Mouse (Mus musculus) neural tube, embryonic 15.5 days (tissue): ENCODE results near the gene Rtn4rl1. TPM values are rescaled to one million over a fixed set of nuclear protein-coding genes. Genes with fewer than 3 reads are reported as not detected.
A peak's percentile ranks its signal among the peaks of the same experiment; 100 is the strongest.

ENCODE experiments used
- ATAC-seq: fragments of 200-750 bp; cut with Nextera tagmentation; 2 replicates; pipeline ENCODE4 v1.8.0; 2017; ENCODE audit warnings: mild to moderate bottlenecking, moderate TSS enrichment, moderate library complexity; ENCODE audit not compliant: low FRiP score
- H3K27ac ChIP-seq: fragments of 300-500 bp; sonication (generic); replicated peaks from 2 replicates; pipeline ENCODE4 v1.5.1; 2015; ENCODE audit warnings: mild to moderate bottlenecking, inconsistent platforms
- H3K27me3 ChIP-seq: fragments of 300-500 bp; sonication (generic); replicated peaks from 2 replicates; pipeline ENCODE4 v1.6.1; 2015; ENCODE audit warnings: inconsistent platforms
- H3K36me3 ChIP-seq: fragments of 300-500 bp; sonication (generic); 2 replicates; pipeline ENCODE4 v1.6.1; 2015; ENCODE audit warnings: inconsistent platforms
- H3K4me1 ChIP-seq: fragments of 300-500 bp; sonication (generic); 2 replicates; pipeline ENCODE4 v1.6.1; 2015; ENCODE audit warnings: inconsistent platforms
- H3K4me2 ChIP-seq: fragments of 300-500 bp; sonication (generic); 2 replicates; pipeline ENCODE4 v1.6.1; 2015; ENCODE audit warnings: inconsistent platforms, mild to moderate bottlenecking, moderate library complexity
- H3K4me3 ChIP-seq: fragments of 300-500 bp; sonication (generic); replicated peaks from 2 replicates; pipeline ENCODE4 v1.5.1; 2015; ENCODE audit warnings: mild to moderate bottlenecking, inconsistent platforms
- H3K9ac ChIP-seq: fragments of 300-500 bp; sonication (generic); replicated peaks from 2 replicates; pipeline ENCODE4 v1.6.1; 2015; ENCODE audit warnings: mild to moderate bottlenecking, inconsistent platforms
- H3K9me3 ChIP-seq: fragments of 300-500 bp; sonication (generic); replicated peaks from 2 replicates; pipeline ENCODE4 v1.6.1; 2016; ENCODE audit warnings: inconsistent platforms
- WGBS: fragments of 180-500 bp; shearing (Covaris S2); methylation state at CpG from one replicate; pipeline ENCODE4 v1.1.7; 2015; ENCODE audit warnings: mixed read lengths; 5-methylcytosine and 5-hydroxymethylcytosine counted together
- polyA plus RNA-seq: library from polyadenylated mRNA; unstranded; fragments of >200 nt; fragmentation: Nextera tagmentation; extraction: Ambion mirVana; gene quantifications from 2 replicates; pipeline ENCODE4 v1.2.1, GENCODE M21; 2015

Gene Rtn4rl1
- polyA plus RNA-seq, 1 experiment from 2014 or later, result 13.7 TPM

DNA sequence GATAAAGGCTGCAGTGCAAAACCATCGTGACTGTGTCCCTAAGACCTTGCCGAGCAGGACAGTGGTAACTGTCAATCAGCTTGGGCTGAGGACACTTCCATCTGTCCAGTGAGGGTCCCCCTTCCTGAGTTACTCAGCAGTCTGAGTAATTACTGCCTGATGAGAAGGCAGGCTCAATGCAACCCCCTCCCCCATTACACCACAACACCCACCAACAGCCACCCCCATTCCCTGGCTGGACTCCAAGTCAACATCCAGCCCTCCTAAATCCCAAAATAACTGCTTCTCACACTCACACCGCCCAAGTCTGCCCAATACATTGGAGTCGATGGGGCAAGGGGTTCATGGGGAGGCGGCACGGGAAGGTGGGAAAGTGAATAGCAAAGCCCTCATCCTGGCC, 1.7 kb upstream of the Rtn4rl1 start:
- Histone ChIP-seq H3K27me3 (peaks cover 42% of the 10 kb centered on the region), H3K4me3 (no peak overlapping the region), H3K4me2 (no peak overlapping the region), H3K27ac (no peak overlapping the region), H3K36me3 (no peaks in the 10 kb centered on the region), H3K4me1 (peaks cover 70% of the 10 kb centered on the region), H3K9ac (no peak overlapping the region), H3K9me3 (no peaks in the 10 kb centered on the region)
- no peak for ATAC-seq
- WGBS, result 71% methylated on average over 6 of the region's 6 CpGs

DNA sequence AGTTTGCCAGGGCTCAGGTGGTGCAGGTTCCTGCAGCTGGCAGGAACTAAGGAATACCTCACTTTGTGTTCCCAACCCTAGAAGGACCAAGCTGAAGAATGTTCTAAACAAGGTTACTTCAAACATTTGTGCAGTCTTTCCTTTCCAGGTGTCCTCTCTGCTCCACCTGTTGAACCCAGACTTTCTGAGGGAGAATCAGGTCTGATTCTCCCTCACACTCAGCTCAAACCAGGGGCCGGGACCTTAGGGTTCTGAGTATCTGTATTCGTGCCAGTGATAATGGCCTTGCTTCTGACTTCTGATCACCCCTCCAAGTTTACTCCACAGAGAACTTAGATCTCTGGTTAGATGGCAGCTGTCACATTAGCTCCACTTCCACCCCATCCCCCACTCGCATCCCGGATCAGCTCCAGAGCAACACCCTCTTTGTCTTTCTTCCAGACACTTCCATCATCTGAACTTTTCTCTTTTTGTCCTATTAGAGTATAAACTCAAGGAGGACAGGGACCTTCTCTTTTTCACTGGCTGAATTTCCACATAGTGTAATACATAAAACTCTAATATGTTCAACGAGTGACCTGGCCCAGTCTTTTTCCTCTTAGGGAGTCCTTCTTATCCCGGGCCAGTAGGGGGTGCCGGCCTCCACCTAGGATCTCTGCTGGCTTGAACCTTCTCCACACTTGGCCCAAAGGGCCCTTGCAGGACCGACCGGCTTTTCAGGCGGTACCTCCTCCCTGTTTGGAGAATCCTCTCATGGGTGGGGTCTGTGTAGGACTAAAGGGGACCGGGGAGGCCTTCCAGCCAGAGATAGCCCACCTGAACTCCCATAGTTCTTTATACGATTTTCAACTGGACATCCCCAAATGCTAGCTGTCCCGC, 1.0 kb upstream of the Rtn4rl1 start:
- WGBS, result 24% methylated on average over 13 of the region's 13 CpGs
- H3K4me2 ChIP-seq, result peak overlapping the region; percentile 82
- H3K27me3 ChIP-seq, result peaks cover 42% of the 10 kb centered on the region
- H3K9ac ChIP-seq, result no peak overlapping the region
- H3K9me3 ChIP-seq, result no peaks in the 10 kb centered on the region
- H3K36me3 ChIP-seq, result no peaks in the 10 kb centered on the region
- H3K4me1 ChIP-seq, result peaks cover 75% of the 10 kb centered on the region
- peak overlapping the region; percentile 58 for H3K4me3 ChIP-seq
- 0 out of 2 replicates have a peak, but pooled peaks have one; percentile 33 for ATAC-seq
- H3K27ac ChIP-seq, result no peak overlapping the region

DNA sequence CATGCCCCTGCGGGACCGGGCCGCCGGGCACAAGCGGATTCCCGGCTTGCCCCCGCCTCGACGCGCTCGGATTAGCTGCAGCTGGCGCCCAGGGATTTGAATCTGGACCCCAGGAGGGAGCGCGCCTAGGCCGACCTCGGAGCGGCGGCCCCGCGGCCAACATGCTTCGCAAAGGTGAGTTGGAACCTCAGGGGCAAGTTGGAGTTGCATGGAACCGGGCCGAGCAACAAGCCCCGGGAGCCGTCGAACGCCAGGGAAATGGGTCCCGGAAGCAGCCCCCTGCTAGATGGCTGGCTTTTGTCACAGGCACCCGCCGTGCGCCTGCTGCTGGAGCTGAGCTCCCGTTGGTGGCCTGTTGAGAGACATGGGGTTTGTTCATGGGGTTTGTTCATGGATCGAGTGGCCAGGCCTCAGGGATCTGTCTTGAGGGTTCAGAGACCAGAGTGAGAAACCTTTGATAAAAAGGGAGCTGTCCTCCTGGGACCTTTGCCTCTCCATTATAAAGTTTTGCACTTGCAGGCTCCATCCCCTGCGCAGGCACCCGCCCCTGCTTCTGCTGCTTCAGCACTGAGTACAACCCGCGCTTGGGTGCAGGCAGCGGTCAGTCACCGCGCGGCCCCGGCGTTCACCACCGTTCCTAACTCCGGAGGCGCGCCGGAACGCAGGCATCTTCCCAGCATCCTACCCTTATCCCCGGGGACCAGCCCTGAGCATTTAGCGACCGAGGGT, 702 bp downstream of the Rtn4rl1 start:
- Histone ChIP-seq H3K4me3 (peak overlapping the region; percentile 58), H3K27ac (peak overlapping the region; percentile 51), H3K4me1 (peaks cover 68% of the 10 kb centered on the region), H3K4me2 (peak overlapping the region; percentile 82), H3K9ac (peak overlapping the region; percentile 63), H3K27me3 (peaks cover 42% of the 10 kb centered on the region), H3K9me3 (no peaks in the 10 kb centered on the region), H3K36me3 (no peaks in the 10 kb centered on the region)
- WGBS, result under 1% methylated on average over 52 of the region's 52 CpGs
- ATAC-seq, result 0 out of 2 replicates have a peak, but pooled peaks have one; percentile 1

DNA sequence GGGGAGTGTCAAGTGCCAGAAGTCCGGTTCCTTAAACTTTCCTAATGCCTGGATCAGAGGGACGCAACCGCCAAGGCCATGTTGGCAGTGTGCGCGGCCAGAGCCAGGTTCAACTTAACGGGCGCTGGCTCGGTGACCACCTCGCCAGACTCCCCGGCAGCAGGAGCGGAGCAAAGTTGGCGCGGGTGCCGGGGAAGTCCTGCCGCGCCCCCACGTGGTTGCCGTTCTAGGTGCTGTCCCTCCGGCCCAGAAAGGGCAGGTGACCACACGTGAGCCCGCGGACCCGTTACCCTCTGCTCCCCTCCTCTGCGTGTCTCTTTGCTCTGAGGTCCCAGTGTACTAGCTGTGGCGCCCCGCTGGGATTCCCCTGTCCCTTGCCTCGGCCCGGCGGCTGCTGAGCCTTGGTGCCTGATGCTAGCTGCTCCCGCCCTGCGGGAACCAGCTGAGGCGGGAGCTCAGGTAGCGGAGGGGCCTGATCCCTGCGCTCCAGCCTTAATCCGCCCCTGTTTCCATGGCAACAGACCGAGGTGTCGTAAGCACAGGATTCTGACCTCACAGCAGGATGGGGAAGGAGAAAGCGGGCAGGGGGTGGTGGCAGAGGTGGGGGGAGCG, 1.4 kb downstream of the Rtn4rl1 start:
- Histone ChIP-seq H3K27ac (peak overlapping the region; percentile 41; the same call in 1 of the 2 replicates), H3K36me3 (no peaks in the 10 kb centered on the region), H3K27me3 (peaks cover 42% of the 10 kb centered on the region), H3K4me2 (peak overlapping the region; percentile 82), H3K4me1 (peaks cover 62% of the 10 kb centered on the region), H3K9me3 (no peaks in the 10 kb centered on the region), H3K9ac (peak overlapping the region; percentile 63), H3K4me3 (peak overlapping the region; percentile 58)
- peak; percentile 34 for ATAC-seq
- under 1% methylated on average over 39 of the region's 39 CpGs for WGBS

DNA sequence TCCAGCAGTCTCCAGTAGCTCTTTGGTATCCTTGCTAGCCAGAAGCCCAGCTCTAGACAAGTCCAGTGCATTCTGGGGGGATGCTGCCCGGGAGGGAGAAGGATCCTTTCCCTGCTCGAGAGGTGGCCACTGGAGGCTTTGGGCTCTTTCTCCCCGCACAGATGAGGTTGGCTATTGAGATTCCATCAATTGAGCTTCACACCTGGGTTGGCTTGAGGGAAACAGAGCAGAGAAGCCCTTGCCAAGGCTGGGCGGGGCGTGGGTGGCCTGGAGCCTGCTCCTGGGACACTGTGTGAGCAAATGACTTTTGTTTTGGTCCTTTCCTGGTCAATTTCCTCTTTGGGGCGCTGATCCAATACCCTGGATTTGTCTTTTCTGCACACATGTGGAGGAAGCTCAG, 2.5 kb downstream of the Rtn4rl1 start:
- no peaks in the 10 kb centered on the region for H3K36me3 ChIP-seq
- peaks cover 60% of the 10 kb centered on the region for H3K4me1 ChIP-seq
- H3K4me3 ChIP-seq, result peak overlapping the region; percentile 58
- ATAC-seq, result no peak
- no peaks in the 10 kb centered on the region for H3K9me3 ChIP-seq
- peak overlapping the region; percentile 82 for H3K4me2 ChIP-seq
- no peak overlapping the region; the same call in 1 of the 2 replicates for H3K9ac ChIP-seq
- H3K27ac ChIP-seq, result no peak overlapping the region
- 50% methylated on average over 6 of the region's 6 CpGs for WGBS
- peaks cover 42% of the 10 kb centered on the region for H3K27me3 ChIP-seq

DNA sequence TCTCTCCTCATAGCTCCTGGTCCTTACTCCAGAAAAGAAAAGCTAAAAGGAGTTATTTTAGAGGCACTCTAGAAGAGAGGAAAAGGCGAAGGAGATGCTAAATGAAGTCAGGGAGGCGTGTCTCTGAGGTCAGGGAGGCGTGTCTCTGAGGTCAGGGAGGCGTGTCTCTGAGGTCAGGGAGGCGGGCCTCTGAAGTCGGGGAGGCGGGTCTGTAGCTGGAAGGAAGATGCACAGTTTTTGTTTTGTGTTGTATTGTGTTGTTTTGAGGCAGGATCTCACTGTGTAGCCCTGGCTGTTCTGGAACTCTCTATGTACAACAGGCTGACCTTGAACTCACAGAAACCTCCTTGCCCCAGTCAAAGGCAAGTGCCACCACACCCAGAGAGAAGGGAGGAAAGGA, 4.4 kb downstream of the Rtn4rl1 start:
- Histone ChIP-seq H3K4me3 (no peak overlapping the region), H3K27ac (no peak overlapping the region), H3K27me3 (peaks cover 28% of the 10 kb centered on the region), H3K9me3 (no peaks in the 10 kb centered on the region), H3K9ac (no peak overlapping the region), H3K4me2 (no peak overlapping the region), H3K36me3 (no peaks in the 10 kb centered on the region), H3K4me1 (peaks cover 58% of the 10 kb centered on the region)
- ATAC-seq, result no peak
- 37% methylated on average over 7 of the region's 7 CpGs for WGBS

DNA sequence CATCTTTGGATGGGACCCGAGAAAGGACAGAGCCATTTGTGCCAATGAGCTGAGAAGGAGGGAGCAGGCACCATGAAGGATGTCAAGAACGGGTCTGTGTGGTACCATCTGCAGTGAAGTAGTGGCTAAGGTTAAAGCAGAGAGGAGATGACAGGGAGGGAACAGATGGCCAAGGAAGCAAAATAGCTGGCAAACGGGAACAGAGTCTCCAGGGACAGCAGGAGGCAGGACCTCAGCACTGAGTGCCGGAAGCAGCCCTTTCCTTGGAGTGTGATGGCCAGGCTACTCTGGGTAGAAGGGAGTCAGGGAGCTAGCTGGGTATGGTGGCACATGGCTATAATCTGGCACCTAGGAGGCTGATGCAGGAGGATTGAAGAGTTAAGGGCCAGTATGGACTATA, 5.2 kb downstream of the Rtn4rl1 start:
- Histone ChIP-seq H3K36me3 (no peaks in the 10 kb centered on the region), H3K27ac (no peak overlapping the region), H3K9ac (no peak overlapping the region), H3K4me1 (peaks cover 50% of the 10 kb centered on the region), H3K9me3 (no peaks in the 10 kb centered on the region), H3K27me3 (peaks cover 21% of the 10 kb centered on the region), H3K4me3 (no peak overlapping the region), H3K4me2 (no peak overlapping the region)
- WGBS, result 54% methylated on average over 4 of the region's 4 CpGs
- no peak for ATAC-seq

DNA sequence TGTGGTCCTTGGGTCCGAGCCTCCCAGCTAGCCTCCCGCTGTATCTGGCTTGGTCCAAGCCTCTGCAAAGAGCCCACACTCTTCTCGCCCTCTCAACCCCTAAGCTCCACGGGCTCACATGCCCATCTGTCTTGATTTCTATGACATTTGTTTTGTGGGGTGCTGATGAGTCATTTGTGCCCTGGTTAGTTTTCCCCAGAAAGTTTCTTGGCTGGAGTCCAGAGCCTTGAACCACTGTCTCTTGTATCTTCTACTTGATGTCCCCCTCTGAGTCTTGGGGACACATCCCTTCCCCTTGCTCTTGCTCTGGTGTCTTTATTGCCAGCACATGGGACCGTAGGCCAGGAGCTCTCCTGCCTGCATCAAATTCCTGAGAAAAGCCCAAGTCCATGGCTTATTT, 6.4 kb downstream of the Rtn4rl1 start:
- Histone ChIP-seq H3K27ac (no peak overlapping the region), H3K9ac (no peak overlapping the region), H3K4me2 (no peak overlapping the region), H3K4me3 (no peak overlapping the region), H3K9me3 (no peaks in the 10 kb centered on the region), H3K27me3 (peaks cover 13% of the 10 kb centered on the region), H3K4me1 (peaks cover 43% of the 10 kb centered on the region), H3K36me3 (no peaks in the 10 kb centered on the region)
- 76% methylated on average over 5 of the region's 5 CpGs for WGBS
- no peak for ATAC-seq

DNA sequence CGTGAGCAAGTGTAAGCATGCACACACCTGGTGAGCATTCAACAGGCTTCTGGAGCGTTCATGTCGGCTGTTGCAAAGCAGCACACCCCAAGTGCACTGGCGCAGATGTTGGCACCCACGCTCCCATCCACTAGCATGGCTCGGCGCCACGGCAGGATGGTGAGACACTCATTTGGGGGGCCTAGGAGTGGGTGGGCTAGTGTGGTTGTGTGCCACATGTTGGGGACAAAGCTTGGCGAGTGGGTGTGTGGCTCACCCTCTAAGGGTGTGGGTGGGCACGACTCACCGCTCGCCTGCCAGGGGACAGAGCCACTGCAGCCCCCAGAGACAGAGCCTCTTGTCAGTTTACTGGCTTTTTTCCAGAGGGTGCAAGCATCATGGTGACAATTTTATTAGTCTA, 7.4 kb downstream of the Rtn4rl1 start:
- peaks cover 33% of the 10 kb centered on the region for H3K4me1 ChIP-seq

DNA sequence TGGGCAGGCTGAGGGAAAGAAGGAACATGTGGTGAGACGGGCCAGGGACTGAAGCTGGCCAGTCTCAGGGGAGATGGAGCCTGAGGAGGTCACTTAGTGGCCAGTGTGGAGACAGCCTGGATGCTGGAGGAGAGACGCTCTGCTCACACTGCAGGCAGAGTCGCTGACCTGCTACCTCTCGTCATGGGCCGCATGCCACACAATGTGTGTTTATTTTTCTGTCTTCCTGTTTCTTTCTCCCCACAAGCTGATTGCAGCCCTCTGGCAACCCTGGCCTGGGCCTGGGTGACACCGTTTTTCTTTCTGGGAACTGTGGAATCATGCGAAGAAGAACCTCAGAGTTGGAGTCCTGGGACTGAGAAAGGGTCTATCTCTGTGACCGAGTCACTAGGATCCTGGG, 8.1 kb downstream of the Rtn4rl1 start:
- H3K27ac ChIP-seq, result no peak overlapping the region
- no peak for ATAC-seq
- WGBS, result 66% methylated on average over 8 of the region's 8 CpGs
- peaks cover 25% of the 10 kb centered on the region for H3K4me1 ChIP-seq
- no peaks in the 10 kb centered on the region for H3K36me3 ChIP-seq
- no peak overlapping the region for H3K9ac ChIP-seq
- no peak overlapping the region for H3K4me2 ChIP-seq
- no peaks in the 10 kb centered on the region for H3K27me3 ChIP-seq
- H3K9me3 ChIP-seq, result no peaks in the 10 kb centered on the region
- no peak overlapping the region for H3K4me3 ChIP-seq

More for the DNA sequence above, 7.4 kb downstream of the Rtn4rl1 start:
- no peak overlapping the region for H3K4me2 ChIP-seq
- H3K36me3 ChIP-seq, result no peaks in the 10 kb centered on the region
- H3K27me3 ChIP-seq, result peaks cover 7% of the 10 kb centered on the region
- WGBS, result 87% methylated on average over 12 of the region's 12 CpGs
- ATAC-seq, result no peak
- no peak overlapping the region for H3K4me3 ChIP-seq
- no peaks in the 10 kb centered on the region for H3K9me3 ChIP-seq
- no peak overlapping the region for H3K27ac ChIP-seq
- H3K9ac ChIP-seq, result no peak overlapping the region

DNA sequence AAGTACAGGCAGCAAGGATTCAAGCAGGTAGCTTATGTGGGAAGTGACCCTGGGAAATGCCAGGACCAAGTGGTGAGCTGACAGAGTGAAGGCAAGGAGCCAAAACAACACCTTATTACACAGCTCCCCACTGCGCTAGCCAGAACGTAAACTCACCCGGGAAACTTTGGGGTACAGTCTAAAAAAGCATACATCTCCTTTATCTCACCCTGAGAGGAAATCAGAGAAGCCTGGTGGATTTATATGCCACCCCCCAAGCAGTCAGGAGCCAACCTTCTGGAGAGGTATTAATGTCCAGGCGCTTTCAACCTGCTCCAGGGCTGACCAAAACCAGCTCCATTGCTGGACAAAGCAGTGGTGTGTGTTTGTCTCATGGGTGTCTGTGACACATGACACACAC, 10.3 kb downstream of the Rtn4rl1 start:
- H3K27me3 ChIP-seq, result no peaks in the 10 kb centered on the region
- no peak overlapping the region for H3K27ac ChIP-seq
- H3K9ac ChIP-seq, result no peak overlapping the region
- H3K4me2 ChIP-seq, result no peak overlapping the region
- H3K4me1 ChIP-seq, result peaks cover 19% of the 10 kb centered on the region
- H3K9me3 ChIP-seq, result no peaks in the 10 kb centered on the region
- ATAC-seq, result no peak
- 86% methylated on average over 4 of the region's 4 CpGs for WGBS
- H3K36me3 ChIP-seq, result no peaks in the 10 kb centered on the region
- no peak overlapping the region for H3K4me3 ChIP-seq
